Mouse (Mus musculus): ENCODE results near the gene Rbms1. TPM values are rescaled to one million over a fixed set of nuclear protein-coding genes. Genes with fewer than 3 reads are reported as not detected.

Gene Rbms1
- polyA plus RNA-seq, 1 experiment from 2014 or later, result 44.9 TPM

- Histone ChIP-seq H3K4me1 (ENCODE audit: control insufficient read depth, low read depth, low read length) (no peaks in the 10 kb centered on the region), H3K27me3 (ENCODE audit: control insufficient read depth, insufficient read depth, low read depth, low read length) (no peaks in the 10 kb centered on the region), H3K4me3 (ENCODE audit: low read depth, low read length) (no peak overlapping the region), H3K9ac (ENCODE audit: low read depth, low read length) (no peak overlapping the region), H3K27ac (ENCODE audit: low read length) (no peak overlapping the region), H3K36me3 (ENCODE audit: control insufficient read depth, insufficient read depth) (no peaks in the 10 kb centered on the region), H3K9me3 (replicated peaks; ENCODE audit: control insufficient read depth, low read length) (no peaks in the 10 kb centered on the region), H3K4me2 (ENCODE audit: low read depth, low read length) (no peak overlapping the region)
- no peak for ATAC-seq (ENCODE audit: low read depth)
- WGBS (ENCODE audit: insufficient replicate concordance), result 53% methylated on average over 6 of the region's 6 CpGs
These were observed 250.5 kb downstream of the Rbms1 start for GRCm38 (mm10) chr2:60712483-60712882.

GRCm38 (mm10) chr2:60711098-60711880 is 251.7 kb downstream of the Rbms1 start:
- 61% methylated on average over 7 of the region's 7 CpGs for WGBS (ENCODE audit: insufficient replicate concordance)
- no peak overlapping the region for H3K9ac ChIP-seq (ENCODE audit: low read depth, low read length)
- H3K4me1 ChIP-seq (ENCODE audit: control insufficient read depth, low read depth, low read length), result no peaks in the 10 kb centered on the region
- no peak for ATAC-seq (ENCODE audit: low read depth)
- H3K27me3 ChIP-seq (ENCODE audit: control insufficient read depth, insufficient read depth, low read depth, low read length), result no peaks in the 10 kb centered on the region
- no peak overlapping the region for H3K4me3 ChIP-seq (ENCODE audit: low read depth, low read length)
- H3K4me2 ChIP-seq (ENCODE audit: low read depth, low read length), result no peak overlapping the region
- no peak overlapping the region for H3K27ac ChIP-seq (ENCODE audit: low read length)
- H3K9me3 ChIP-seq (replicated peaks; ENCODE audit: control insufficient read depth, low read length), result no peaks in the 10 kb centered on the region
- no peaks in the 10 kb centered on the region for H3K36me3 ChIP-seq (ENCODE audit: control insufficient read depth, insufficient read depth)

GRCm38 (mm10) chr2:60710317-60710716 is 252.7 kb downstream of the Rbms1 start:
- ATAC-seq (ENCODE audit: low read depth), result no peak
- H3K4me1 ChIP-seq (ENCODE audit: control insufficient read depth, low read depth, low read length), result no peaks in the 10 kb centered on the region
- no peaks in the 10 kb centered on the region for H3K27me3 ChIP-seq (ENCODE audit: control insufficient read depth, insufficient read depth, low read depth, low read length)
- no peak overlapping the region for H3K27ac ChIP-seq (ENCODE audit: low read length)
- 57% methylated on average over 4 of the region's 4 CpGs for WGBS (ENCODE audit: insufficient replicate concordance)
- no peak overlapping the region for H3K4me2 ChIP-seq (ENCODE audit: low read depth, low read length)
- H3K9me3 ChIP-seq (replicated peaks; ENCODE audit: control insufficient read depth, low read length), result no peaks in the 10 kb centered on the region
- no peaks in the 10 kb centered on the region for H3K36me3 ChIP-seq (ENCODE audit: control insufficient read depth, insufficient read depth)
- no peak overlapping the region for H3K4me3 ChIP-seq (ENCODE audit: low read depth, low read length)
- H3K9ac ChIP-seq (ENCODE audit: low read depth, low read length), result no peak overlapping the region

DNA sequence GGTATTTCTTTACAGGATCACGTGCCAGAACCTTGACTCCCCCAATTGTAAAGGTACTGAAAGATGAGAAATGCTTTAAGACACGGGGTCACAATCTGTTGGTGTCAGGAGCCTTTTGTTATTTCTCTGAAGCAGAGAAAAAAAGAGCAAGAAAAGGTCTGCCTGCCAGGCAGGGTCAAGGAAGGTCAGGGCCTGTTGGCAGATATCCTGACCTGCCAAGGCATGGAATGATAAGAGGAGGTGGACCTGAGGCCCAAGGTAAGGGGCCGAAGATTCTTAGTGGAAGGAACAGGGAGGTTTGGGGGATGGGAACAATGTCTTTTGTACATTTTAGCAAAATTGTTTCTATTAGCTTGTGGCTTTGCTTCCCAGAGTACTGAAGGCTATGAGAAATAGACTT is 254.3 kb downstream of the Rbms1 start:
- 47% methylated on average over 3 of the region's 3 CpGs for WGBS (ENCODE audit: insufficient replicate concordance)

GRCm38 (mm10) chr2:60706866-60707265 is 256.1 kb downstream of the Rbms1 start:
- no peak overlapping the region for H3K4me2 ChIP-seq (ENCODE audit: low read depth, low read length)
- H3K9me3 ChIP-seq (replicated peaks; ENCODE audit: control insufficient read depth, low read length), result no peaks in the 10 kb centered on the region
- H3K27ac ChIP-seq (ENCODE audit: low read length), result no peak overlapping the region
- ATAC-seq (ENCODE audit: low read depth), result no peak
- no peaks in the 10 kb centered on the region for H3K36me3 ChIP-seq (ENCODE audit: control insufficient read depth, insufficient read depth)
- H3K4me1 ChIP-seq (ENCODE audit: control insufficient read depth, low read depth, low read length), result no peaks in the 10 kb centered on the region
- H3K4me3 ChIP-seq (ENCODE audit: low read depth, low read length), result no peak overlapping the region
- H3K27me3 ChIP-seq (ENCODE audit: control insufficient read depth, insufficient read depth, low read depth, low read length), result no peaks in the 10 kb centered on the region
- no peak overlapping the region for H3K9ac ChIP-seq (ENCODE audit: low read depth, low read length)
- 45% methylated on average over 3 of the region's 3 CpGs for WGBS (ENCODE audit: insufficient replicate concordance)

More for the DNA sequence above, 254.3 kb downstream of the Rbms1 start:
- no peak for ATAC-seq (ENCODE audit: low read depth)
- H3K4me3 ChIP-seq (ENCODE audit: low read depth, low read length), result no peak overlapping the region
- no peaks in the 10 kb centered on the region for H3K27me3 ChIP-seq (ENCODE audit: control insufficient read depth, insufficient read depth, low read depth, low read length)
- no peaks in the 10 kb centered on the region for H3K4me1 ChIP-seq (ENCODE audit: control insufficient read depth, low read depth, low read length)
- H3K36me3 ChIP-seq (ENCODE audit: control insufficient read depth, insufficient read depth), result no peaks in the 10 kb centered on the region
- H3K4me2 ChIP-seq (ENCODE audit: low read depth, low read length), result no peak overlapping the region
- H3K9ac ChIP-seq (ENCODE audit: low read depth, low read length), result no peak overlapping the region
- H3K27ac ChIP-seq (ENCODE audit: low read length), result no peak overlapping the region
- no peaks in the 10 kb centered on the region for H3K9me3 ChIP-seq (replicated peaks; ENCODE audit: control insufficient read depth, low read length)

DNA sequence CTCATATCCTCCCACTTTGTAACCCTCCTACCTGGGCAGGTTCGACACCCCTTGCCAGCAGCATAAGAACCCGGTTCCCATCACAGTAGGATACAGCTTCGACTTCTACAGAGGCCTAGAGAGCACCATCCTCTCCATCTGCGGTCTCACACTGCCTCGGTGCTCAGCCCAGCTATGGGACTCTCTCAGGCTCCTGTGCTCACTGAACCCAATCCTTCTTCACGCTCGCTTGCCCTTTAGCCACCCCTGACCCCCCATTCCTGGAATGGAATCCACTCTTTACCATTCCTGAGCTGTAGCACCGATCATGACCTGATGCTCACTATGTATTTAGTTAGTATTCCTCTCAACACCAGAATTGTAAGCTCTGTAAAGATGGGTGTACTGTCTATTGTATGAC is 257.6 kb downstream of the Rbms1 start:
- H3K4me3 ChIP-seq (ENCODE audit: low read depth, low read length), result no peak overlapping the region
- 60% methylated on average over 8 of the region's 8 CpGs for WGBS (ENCODE audit: insufficient replicate concordance)
- H3K4me1 ChIP-seq (ENCODE audit: control insufficient read depth, low read depth, low read length), result no peaks in the 10 kb centered on the region
- H3K9me3 ChIP-seq (replicated peaks; ENCODE audit: control insufficient read depth, low read length), result no peaks in the 10 kb centered on the region
- ATAC-seq (ENCODE audit: low read depth), result no peak
- H3K27ac ChIP-seq (ENCODE audit: low read length), result no peak overlapping the region
- H3K36me3 ChIP-seq (ENCODE audit: control insufficient read depth, insufficient read depth), result no peaks in the 10 kb centered on the region
- H3K27me3 ChIP-seq (ENCODE audit: control insufficient read depth, insufficient read depth, low read depth, low read length), result no peaks in the 10 kb centered on the region
- H3K4me2 ChIP-seq (ENCODE audit: low read depth, low read length), result no peak overlapping the region
- no peak overlapping the region for H3K9ac ChIP-seq (ENCODE audit: low read depth, low read length)

- no peaks in the 10 kb centered on the region for H3K4me1 ChIP-seq (ENCODE audit: control insufficient read depth, low read depth, low read length)
- H3K9me3 ChIP-seq (replicated peaks; ENCODE audit: control insufficient read depth, low read length), result no peaks in the 10 kb centered on the region
- no peak overlapping the region for H3K27ac ChIP-seq (ENCODE audit: low read length)
- ATAC-seq (ENCODE audit: low read depth), result no peak
- H3K36me3 ChIP-seq (ENCODE audit: control insufficient read depth, insufficient read depth), result no peaks in the 10 kb centered on the region
- H3K9ac ChIP-seq (ENCODE audit: low read depth, low read length), result no peak overlapping the region
- H3K4me2 ChIP-seq (ENCODE audit: low read depth, low read length), result no peak overlapping the region
- 33% methylated on average over 4 of the region's 4 CpGs for WGBS (ENCODE audit: insufficient replicate concordance)
- no peak overlapping the region for H3K4me3 ChIP-seq (ENCODE audit: low read depth, low read length)
- H3K27me3 ChIP-seq (ENCODE audit: control insufficient read depth, insufficient read depth, low read depth, low read length), result no peaks in the 10 kb centered on the region
These were observed 259.7 kb downstream of the Rbms1 start for GRCm38 (mm10) chr2:60703315-60703714.

DNA sequence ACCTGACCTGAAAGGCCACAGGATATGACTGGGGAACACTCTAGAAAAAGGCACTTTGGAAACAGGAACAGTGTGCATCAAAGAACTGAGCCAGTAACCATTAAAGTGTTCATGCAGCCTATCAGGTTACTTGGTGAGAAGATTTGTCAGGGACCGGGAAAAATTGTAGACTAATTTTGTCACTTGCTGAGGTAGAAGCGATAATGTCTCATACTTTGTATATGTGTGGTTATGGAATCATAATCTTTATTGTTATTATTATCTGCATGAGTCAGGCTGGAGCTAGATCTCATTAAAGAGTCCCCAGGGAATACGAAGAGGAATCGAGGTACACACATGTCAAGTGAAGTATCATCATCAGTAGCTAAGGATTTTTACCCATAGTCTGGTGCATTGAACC is 262.0 kb downstream of the Rbms1 start:
- Histone ChIP-seq H3K9me3 (replicated peaks; ENCODE audit: control insufficient read depth, low read length) (no peaks in the 10 kb centered on the region), H3K4me3 (ENCODE audit: low read depth, low read length) (no peak overlapping the region), H3K27me3 (ENCODE audit: control insufficient read depth, insufficient read depth, low read depth, low read length) (no peaks in the 10 kb centered on the region), H3K36me3 (ENCODE audit: control insufficient read depth, insufficient read depth) (no peaks in the 10 kb centered on the region), H3K27ac (ENCODE audit: low read length) (no peak overlapping the region), H3K4me2 (ENCODE audit: low read depth, low read length) (no peak overlapping the region), H3K9ac (ENCODE audit: low read depth, low read length) (no peak overlapping the region), H3K4me1 (ENCODE audit: control insufficient read depth, low read depth, low read length) (no peaks in the 10 kb centered on the region)
- WGBS (ENCODE audit: insufficient replicate concordance), result 70% methylated on average over 4 of the region's 4 CpGs
- ATAC-seq (ENCODE audit: low read depth), result no peak
